8 mouse cellular contexts compared by ENCODE assay signal in genomic region chr15:59795717-59796116, GRCm38 (mm10).
A peak's percentile ranks its signal among the peaks of the same experiment; 100 is the strongest.
DNase-seq lines count a peak whose midpoint lies in the region; ATAC-seq and TF ChIP-seq lines count a peak whose summit lies in the region.
"Had no signal": no experiment of that assay in that cellular context is flagged by ENCODE, and none has a peak within 500 bp of the region (broad histone marks: within the 10 kb centered on the region; RNA-seq: fewer than 3 reads in every experiment).

No protein-coding gene starts in this region.

- no peaks in the 10 kb centered on the region for H3K27me3 ChIP-seq in spleen, adult 2 months (ENCODE audit: control insufficient read depth, insufficient read depth, low read length)
- no peaks in the 10 kb centered on the region for H3K27me3 ChIP-seq in forebrain, embryonic 10.5 days (ENCODE audit: poor library complexity, severe bottlenecking)
- H3K27me3 ChIP-seq: limb, embryonic 12.5 days had no signal

- whole genome bisulfite sequencing in spleen, adult 2 months = 2% methylated on average over 5 of the region's 5 CpGs
- WGBS in forebrain, embryonic 10.5 days = 96% methylated on average over 5 of the region's 5 CpGs

- no peaks in the 10 kb centered on the region for H3K9me3 ChIP-seq in forebrain, embryonic 10.5 days
- H3K9me3 ChIP-seq: limb, embryonic 12.5 days had no signal

- no peak for TF ChIP-seq CTCF in gastrocnemius, adult 2 months (IDR thresholded peaks at IDR 0.05)
- no peak for TF ChIP-seq CTCF in spleen, adult 2 months (IDR thresholded peaks at IDR 0.05; ENCODE audit: extremely low read depth, insufficient read depth, insufficient read length, insufficient replicate concordance)

- TF ChIP-seq POLR2A in spleen, adult 2 months (IDR thresholded peaks at IDR 0.05; ENCODE audit: low read depth, low read length) = no peak

- H3K36me3 ChIP-seq in spleen, adult 2 months (ENCODE audit: control insufficient read depth, insufficient read depth, low read length) = no peaks in the 10 kb centered on the region
- no peaks in the 10 kb centered on the region for H3K36me3 ChIP-seq in forebrain, embryonic 10.5 days (replicated peaks)
- H3K36me3 ChIP-seq: limb, embryonic 12.5 days had no signal

- H3K4me1 ChIP-seq in spleen, adult 2 months (ENCODE audit: control insufficient read depth, insufficient read depth, insufficient read length) = peaks cover 11% of the 10 kb centered on the region
- H3K4me1 ChIP-seq in forebrain, embryonic 10.5 days = no peaks in the 10 kb centered on the region

- ATAC-seq in CD4-positive, CD25-positive, alpha-beta regulatory T cell, adult 4 months = peak; percentile 99

- peak; percentile 88 for DNase-seq in adrenal gland, adult 2 months
- DNase-seq in gastrocnemius, adult 2 months = peak; percentile 79
- peak; percentile 31 to 48 for DNase-seq in left cerebral cortex, adult 18-20 months (ENCODE audit: low spot score in 2 of 2)
- peak; percentile 37 to 42 for DNase-seq in spleen, adult 2 months (ENCODE audit: low read depth in 1 of 2, low spot score in 2 of 2)
- no peak for DNase-seq in forebrain, embryonic 10.5 days (ENCODE audit: extremely low spot score, low spot score)
- no peak for DNase-seq in kidney, postnatal 25 days

- intact Hi-C loops in gastrocnemius, adult 2 months (cut with DNase I) = no loop called here

- H3K4me3 ChIP-seq in gastrocnemius, adult 2 months = peak overlapping the region; percentile 47
- H3K4me3 ChIP-seq in spleen, adult 2 months (ENCODE audit: extremely low read depth, insufficient read depth, insufficient read length) = no peak overlapping the region
- H3K4me3 ChIP-seq in forebrain, embryonic 10.5 days = no peak overlapping the region
- H3K4me3 ChIP-seq: limb, embryonic 12.5 days had no signal

- peak overlapping the region; percentile 85 for H3K27ac ChIP-seq in gastrocnemius, adult 2 months
- H3K27ac ChIP-seq in spleen, adult 2 months (ENCODE audit: insufficient read depth, low read length) = no peak overlapping the region
- H3K27ac ChIP-seq in forebrain, embryonic 10.5 days = no peak overlapping the region
- H3K27ac ChIP-seq: limb, embryonic 12.5 days had no signal

Comparison
In these comparisons a context has a peak if more than half of its experiments do, and no peak if none do; other contexts are left out.
1. DNase-seq: peak in adrenal gland, adult 2 months (single experiment), gastrocnemius, adult 2 months (single experiment), left cerebral cortex, adult 18-20 months (2 of 2) and spleen, adult 2 months (2 of 2); none in forebrain, embryonic 10.5 days (single experiment) and kidney, postnatal 25 days (0 of 2).